Mouse (Mus musculus) liver (tissue): ENCODE measurements around the gene Morc3.

ENCODE experiments used
- DNase-seq: peaks from one replicate; pipeline ENCODE4 v3.0.0-alpha.2; 2020; ENCODE audit warnings: mixed read lengths

The Morc3 gene

DNA sequence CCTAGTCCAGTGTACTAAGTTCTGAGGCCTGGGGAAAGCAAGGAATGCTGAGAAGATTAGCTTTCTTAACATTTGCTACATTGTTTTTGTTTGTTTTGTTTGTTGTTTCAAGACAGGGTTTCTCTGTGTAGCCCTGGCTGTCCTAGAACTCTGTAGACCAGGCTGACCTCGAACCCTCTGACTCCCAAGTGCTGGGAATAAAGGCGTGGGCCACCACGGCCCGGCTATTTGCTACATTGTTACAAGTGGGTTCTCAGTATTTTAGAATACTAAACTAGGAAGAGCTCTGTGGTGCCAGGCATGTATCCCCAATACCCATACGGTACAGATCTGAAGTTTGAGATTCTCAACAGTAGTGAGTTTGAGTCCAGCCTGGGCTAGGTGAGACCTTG is 52.8 kb downstream of the Morc3 start:
- DNase-seq, result no peak

DNA sequence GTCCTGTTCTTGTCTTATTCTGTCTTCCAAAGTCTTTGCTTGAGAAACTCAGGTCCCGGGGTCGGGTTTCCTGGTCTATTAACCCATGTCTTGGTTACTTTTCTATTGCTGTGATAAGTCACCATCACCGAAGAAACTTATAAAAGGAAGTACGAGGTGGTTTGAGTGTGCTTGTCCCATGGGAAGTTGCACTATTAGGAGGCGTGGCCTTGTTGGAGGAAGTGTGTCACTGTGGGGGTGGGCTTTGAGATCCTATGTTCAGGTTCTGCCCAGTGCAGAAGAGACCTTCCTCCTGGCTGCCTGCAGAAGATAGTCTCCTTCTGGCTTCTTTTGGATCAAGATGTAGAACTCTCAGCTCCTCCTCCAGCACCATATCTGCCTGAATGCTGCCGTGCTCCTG is 56.6 kb downstream of the Morc3 start:
- no peak for DNase-seq

DNA sequence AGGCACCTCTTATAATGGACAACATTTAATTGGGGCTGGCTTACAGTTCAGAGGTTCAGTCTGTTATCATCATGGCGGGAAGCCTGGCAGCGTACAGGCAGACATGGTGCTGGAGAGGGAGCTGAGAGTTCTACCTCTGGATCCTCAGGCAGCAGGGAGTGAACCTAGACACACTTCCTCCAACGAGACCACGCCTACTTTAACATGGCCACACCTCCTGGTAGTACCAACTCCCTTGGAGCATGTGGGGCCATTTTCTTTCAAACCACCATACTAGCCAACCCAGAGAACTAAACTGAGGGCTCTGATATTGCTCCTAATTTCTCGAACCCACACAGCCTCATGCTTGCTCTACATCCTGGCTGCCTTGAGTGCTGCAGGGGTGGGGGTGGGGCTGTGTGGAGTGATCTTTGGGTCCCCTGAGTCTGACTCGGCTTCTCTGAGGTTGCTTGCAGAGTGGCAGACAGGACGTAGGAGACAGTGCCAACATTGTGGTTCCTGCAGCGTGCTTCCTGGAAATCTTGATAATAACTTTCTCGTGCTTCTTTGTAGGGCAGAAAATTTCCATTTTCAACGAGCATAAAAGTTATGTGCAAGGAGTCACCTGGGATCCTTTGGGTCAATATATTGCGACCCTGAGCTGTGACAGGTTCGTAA is 59.2 kb downstream of the Morc3 start:
- peak; percentile 22 for DNase-seq

DNA sequence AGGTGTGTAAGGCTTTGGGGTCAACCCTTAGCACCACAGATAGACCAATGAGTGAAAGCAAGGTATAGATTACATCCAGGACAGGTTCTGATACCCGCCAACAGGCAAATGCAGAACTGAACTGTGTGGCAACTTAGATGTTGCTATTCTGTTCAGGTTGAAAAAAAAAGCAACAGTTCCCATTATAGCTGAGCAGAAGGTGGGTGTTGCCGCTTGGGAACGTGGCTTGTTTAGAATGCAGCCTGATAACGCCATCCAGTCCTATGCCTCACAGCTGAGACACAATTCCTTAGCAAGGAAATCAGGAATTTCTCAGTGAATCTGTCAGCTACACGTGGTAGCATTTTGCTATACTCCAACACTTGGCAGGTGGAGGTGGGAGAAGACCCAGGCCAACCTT is 61.4 kb downstream of the Morc3 start:
- DNase-seq, result no peak

DNA sequence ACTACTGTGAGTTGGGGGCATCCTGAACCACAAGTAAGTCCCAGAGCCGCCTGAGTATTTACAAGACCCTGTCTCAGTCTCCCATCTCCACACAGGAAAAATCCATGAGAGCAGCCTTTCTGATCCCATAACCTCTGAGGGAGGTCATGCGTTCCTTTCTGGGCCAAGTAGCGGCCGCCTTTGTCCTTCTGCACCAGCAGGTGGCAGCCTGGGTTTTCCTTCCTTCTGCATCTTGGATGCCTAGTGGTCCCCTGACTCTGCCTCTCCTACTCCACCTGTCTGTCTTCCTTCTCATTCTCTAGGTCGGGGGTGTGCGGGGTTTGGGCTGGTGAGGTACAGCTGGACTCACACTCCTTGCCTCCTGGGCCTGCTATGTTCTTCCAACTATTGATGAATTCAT is 71.1 kb downstream of the Morc3 start:
- DNase-seq, result no peak

DNA sequence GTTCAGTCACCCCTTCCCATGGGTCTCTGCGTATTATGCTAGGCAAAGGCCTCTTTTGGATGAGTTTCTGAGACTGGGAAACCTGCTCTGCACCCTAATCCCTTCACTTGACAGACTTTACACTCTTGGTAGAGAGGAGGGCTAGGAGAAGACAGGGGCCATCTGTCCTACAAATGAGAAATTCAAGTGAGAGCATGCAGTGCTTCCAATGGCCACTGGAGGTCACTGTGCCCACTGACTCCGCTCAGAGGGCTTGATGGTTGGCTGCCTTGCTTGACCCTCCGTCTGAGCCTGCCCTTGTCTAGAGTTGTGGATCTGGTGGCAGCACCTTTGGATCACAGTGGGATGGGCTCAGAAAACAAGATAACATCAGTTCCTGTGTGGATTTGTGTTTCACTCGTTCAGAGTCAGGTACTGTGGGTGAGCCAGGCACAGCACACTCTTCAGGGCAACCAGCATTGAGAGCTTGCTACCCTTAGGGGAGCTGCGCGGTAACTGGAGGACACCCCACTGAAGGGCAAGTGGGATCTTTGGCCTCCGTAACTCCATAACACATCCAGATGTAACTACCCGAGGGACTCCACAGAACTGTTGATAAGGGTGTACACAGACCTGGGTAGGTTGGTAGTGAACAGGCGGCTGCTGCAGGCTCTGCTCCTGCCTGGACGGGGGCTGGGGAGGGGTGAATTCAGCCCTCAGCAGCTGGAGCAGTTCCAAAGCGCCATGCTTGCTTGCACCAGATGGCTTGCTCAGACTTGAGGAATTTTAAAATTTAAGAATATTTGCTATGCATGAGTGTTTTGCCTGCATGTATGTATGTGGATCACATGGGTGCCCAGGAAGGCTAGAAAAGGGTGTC is 74.5 kb downstream of the Morc3 start:
- DNase-seq, result peak; percentile 62

DNA sequence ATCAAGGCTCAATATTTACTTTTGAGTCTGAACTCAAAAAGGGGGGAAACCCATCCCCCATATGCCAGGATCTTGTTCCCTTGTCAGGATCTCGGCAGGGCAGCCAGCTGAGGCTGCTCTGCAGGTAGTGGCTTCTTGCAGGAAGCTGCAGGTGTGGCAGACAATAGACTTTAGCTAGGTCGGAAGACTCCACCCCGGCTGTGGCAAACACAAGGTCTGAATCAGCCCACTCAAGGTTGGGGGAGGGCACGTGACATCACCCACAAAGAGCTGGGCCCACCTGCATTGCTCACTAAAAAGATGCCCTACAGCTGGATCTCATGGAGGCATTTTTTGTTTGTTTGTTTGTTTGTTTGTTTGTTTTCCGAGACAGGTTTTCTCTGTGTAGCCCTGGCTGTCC is 75.8 kb downstream of the Morc3 start:
- no peak for DNase-seq

DNA sequence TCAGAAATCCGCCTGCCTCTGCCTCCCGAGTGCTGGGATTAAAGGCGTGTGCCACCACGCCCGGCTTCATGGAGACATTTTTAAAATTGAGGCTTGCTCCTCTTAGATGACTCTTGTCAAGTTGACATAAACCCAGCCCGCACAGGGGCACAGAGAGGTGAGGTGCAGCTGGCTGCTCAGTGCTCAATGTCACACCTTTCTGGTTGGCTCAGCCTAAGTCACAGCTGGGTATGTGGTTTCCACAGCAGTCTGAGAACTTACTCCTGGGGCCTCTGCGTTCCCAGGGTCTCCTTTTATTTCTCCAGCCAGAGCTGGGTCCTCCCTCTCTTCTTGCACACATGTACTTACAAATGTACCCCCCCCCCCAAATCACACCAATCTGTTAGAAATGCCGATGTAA is 76.3 kb downstream of the Morc3 start:
- DNase-seq, result no peak

DNA sequence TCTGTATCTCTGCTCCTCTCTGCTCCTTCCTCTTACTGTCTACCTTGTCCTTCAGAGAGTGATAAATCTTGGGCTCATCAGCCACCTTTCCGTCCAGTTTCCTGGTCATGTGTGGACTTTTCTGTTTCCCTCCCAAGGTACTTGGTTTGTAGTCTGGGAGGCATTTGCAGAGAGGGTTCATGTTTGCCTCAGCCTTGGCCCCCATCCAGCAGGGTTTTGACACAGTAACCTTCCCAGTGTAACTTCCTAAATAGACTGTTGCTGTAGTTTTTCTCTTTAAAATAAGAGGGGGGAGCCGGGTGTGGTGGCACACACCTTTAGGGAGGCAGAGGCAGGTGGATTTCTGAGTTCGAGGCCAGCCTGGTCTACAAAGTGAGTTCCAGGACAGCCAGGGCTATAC is 78.0 kb downstream of the Morc3 start:
- no peak for DNase-seq

DNA sequence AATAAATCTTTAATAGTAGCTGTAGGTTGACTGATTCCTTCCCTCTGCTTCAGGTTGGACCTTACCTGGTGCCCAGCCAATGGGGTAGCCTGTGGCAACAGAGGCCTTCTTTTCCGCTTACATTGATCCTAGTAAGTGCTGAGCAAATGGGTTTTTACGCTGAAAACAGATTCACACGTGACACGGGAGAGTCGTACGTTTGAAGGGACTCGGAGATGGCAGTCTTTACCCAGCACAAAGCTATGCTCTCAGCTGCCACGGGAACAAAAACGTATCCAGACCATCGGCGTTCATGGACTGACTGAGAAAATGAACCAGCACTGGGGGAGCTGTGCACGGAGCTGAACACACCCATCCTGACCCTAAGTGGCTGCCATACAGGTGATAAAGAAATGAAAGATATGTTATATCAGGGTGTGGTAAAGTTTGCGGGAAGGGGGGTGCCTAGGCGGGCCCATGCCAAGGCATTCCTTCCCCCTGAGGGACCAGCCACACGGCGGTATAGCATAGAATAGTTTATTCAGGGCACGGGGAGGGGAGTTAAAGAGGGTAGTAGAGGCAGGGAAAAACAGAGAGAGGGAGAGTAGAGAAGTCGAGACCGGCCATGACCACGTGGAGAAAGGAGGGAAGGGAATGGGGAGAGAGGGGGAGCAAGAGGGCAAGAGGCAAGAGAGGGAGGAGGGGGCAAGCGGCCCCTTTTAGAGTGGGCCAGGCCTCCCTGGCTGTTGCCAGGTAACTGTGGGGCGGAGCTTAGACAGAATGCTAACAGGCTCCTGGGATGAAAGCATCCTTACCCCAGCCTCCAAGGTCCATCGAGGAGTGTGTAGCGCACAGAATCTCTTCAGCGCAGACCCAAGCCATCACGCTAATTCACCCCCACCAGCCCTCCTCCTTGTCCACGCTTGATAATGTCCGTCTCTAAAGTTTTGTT is 79.1 kb downstream of the Morc3 start:
- DNase-seq, result no peak

DNA sequence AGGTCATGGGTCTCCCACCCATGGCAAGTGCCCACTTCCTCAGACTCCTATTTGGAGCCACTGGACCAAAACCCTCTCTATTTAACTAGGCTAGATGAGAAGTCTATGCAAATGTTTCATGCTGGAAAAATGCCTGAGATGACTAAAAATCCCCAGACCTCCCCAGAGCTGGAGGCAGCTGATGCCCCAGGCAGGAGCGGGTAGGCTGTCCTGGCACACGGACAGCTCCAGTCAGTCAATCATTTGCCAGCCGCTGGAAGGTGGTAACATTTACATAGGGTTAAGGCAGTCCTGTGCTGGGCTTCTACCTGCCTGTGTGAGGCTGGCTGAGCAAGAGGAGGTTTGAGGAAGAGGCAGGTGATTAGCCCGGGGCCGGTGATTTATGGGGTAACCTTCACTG is 80.2 kb downstream of the Morc3 start:
- DNase-seq, result no peak

DNA sequence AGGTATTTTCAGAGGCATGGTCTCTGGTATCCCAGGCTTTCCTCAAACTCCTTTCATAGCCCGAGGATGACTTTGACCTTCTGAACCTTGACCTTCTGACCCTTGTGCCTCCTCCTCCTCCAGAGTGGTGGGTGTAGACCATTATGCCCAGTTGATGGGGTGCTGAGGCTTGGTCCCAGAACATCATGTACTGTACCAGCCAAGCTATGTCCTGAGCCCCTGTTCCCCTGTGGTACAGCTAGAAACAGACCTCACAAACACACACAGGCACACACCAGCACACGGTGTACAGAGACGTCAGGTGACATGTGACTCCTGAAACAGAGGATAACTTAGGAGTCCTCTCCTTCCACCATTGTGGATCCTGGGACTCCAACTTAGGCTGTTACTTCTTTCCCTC is 80.9 kb downstream of the Morc3 start:
- DNase-seq, result no peak

DNA sequence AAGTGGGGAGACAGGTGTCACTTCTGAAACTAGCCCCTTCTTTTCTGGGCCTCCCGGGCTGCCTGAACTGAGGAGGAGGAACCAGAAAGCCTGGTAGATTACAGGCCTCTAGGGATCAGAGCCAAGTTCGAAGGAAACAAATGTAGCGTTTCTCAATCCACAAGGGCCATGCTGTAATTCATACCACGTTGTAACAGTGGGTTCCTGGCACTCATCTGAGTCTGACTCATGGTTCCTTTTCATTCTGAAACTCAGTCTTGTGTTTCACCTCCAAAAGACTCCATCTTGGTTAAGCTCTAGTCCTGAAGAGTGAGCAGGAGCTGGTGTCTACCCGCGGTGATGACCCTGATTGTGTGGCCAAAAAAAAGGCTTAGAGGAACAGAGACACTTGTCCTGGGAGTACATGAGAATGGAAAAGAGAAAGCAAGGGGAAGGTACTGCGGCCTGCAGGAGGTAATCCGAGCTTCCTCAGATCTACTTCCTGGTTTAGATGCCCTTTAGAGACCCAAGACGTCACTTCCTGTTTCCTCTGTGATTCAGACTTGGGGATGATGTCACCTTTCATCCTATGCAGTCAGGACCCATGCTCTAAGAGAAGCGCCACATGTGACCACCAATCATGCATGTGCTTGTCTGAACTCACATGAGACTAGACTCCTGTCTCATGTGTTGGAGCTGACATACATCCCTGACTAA is 82.1 kb downstream of the Morc3 start:
- DNase-seq, result no peak

DNA sequence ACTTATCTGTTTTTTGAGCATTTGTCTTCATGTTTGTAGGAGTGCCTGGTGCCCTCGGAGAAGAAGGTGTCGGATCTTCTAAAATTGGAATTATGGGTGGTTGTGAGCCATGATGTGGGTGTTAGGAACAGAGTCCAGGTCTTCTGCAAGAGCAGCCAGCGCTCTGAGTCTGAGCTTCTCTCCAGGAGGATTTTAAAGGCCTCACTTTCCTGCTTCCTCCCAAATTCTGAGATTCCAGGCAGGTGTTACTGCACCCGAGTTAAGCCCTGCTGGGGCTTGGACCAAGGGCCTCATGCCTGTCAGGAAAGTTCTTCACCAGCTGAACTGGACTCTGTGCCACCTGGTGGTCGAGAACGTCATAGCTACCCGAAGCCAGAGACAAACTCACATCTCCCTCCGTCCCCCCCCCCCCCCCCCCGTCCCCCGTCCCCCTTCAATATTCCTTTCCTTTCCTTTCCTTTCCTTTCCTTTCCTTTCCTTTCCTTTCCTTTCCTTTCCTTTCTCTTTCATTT is 83.5 kb downstream of the Morc3 start:
- DNase-seq, result peak; percentile 55

DNA sequence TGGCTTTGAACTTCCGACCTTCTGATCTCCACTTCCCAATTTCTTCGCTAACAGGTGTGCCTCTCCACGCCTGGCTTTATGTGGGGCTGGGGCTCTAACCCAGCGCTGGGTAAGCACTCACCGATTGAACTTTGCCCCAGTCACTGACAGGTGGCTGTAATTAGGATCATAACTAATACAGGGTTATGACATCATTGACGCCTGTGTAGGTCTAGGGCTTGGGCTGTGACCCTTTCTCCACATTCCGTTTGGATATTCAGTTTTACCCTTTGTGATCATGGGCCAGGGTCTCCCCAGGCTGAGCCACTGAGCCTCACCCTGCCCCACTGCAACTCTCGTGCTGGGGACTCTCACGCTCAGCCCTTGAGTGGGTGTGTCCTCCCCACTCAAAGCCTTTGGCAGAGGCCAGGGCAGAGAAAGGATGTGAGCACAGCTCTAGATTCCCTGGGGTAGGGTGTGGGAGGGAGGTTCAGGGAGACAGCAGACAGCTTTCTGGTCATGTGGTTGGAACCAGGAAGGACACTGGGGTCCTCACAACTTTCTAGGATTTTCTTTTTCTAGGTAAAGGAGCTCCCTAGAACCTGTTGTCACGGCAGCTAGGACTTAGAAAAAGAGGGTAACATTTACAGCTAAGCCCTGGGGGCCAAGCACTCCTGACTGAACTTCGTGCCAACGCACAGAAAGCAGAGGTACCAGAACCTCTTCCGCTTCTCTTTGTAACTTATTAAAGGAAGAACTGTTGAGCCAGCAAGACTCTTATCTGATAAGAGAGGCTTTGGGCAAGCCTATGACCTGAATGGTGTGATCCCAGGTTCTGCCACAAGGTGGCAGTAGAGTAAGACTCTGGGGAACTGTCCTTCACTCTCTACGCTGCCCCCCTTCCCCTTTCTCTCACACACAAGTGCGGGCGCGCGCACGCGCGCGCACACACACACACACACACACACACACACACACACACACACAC is 86.1 kb downstream of the Morc3 start:
- peak; percentile 88 for DNase-seq

DNA sequence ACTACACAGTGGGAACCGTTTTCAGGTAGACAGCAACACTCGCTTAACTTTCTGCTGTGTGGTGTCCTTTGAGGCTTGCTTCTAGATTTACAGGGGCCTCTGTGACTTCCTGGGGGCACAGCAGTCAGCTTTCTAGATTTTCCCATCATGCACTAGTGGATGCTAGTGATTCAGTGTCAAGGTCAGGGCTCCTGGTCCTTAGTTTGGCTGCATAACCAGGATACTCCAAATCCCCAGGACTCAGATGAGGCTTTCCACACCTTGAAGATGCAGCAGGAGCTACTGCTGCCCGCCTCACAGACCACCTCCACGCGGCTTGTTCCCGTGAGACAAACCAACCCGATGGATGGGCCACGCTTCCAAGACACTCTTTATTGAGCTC is 86.7 kb downstream of the Morc3 start:
- DNase-seq, result no peak

DNA sequence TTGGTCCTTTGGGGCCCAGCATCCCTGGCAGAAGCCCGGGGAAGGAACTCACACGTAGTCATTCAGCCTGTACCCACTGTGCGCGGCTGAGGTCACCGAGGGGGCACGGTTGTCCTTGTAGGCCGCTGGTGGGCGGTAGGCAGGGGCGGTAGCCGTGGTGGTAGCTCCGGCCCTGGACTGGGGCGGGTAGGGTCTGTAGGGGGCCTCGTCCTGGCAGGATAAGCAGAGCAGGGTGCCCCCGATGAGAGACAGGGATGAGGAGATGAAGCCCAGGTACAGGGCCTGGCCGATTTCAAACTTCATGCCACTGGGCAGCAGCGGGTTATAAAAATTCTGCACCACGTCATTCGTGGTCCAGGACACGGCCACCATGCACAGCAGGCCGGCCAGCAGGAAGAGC is 87.3 kb downstream of the Morc3 start:
- DNase-seq, result no peak

DNA sequence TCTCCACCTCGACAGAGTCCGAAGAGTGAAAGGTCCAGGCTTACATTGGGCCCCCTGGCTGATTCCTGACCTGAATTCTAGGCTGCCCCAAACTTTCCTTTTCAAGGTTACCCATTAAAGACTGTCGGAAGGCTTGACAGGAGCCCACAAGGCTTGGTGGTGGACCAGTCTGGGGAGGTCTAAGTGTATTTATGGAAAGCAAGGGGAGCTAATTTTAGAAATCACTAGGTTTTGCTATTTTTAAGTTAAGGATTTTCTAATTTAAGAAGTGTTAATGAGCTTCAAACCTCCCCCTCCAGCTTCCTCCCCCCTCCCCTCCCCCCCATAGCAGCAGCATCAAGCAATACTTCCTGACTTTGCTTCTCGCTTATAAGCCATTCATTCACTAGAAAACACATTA is 88.8 kb downstream of the Morc3 start:
- DNase-seq, result no peak

DNA sequence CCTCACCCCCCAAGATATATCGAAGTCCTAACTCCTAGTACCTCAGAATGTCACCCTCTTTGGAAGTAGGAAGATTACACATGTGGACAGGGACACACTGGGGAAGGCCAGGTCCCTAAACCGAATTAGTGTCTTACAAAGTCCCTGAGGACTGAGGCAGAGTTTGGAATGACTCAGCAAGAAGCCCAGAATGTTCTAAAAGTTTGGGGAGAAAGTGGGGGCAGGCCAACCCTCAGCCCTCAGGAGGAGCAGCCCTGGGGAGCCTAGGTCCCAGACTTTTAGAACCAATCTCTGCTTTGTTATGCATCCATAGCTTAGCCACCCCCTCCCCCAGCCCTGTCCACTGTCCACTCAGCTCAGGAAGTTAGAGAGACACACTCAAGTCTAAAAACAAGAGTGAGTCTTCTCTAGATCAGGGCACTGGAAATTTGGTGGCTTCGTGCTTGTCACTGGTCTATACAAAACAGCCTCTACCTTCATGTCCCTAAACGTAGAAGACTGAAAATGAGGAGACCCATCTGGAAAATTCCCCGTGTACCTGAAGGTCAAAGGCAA is 91.0 kb downstream of the Morc3 start:
- no peak for DNase-seq

DNA sequence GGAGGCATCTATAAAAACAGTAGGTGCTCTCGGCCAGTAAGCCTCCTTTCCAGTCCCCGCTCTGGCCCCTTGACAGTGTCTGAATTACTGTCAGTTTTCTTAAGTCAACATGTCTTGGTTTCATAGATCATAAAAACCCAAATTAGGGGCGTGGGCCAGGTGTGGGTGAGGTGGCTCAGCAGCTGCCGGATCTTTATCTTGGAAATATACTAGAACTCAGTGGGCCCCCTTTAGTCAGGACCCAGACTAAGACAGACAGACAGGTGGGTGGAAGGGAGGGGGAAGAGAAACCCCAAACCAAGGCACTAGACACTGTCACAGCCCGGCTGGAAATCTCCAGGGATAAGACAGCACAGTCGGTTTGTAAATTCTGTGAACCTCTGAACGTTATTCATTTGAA is 91.9 kb downstream of the Morc3 start:
- no peak for DNase-seq
